Mouse (Mus musculus): ENCODE data around the gene Nadk.

The Nadk gene

DNA sequence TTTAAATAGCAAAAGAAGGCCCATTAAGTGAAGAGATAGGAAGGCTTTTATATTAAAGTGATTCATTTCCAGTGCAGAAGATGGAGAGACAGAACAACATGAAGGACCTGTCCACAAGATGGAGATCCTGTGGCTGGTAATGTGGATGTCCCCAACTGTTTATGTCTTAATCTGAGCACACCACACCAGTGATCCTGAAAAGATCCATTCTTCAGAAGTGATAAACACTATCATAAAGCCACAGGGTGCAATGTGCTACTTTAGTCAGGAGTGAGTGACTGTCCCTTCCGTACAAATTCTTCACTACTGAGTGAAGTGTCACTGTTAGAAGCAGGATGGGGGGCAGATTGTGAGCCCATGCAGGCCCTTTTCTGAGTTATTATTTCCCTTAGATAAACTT lies 40.6 kb downstream of the Nadk start:
- no peak for DNase-seq (ENCODE audit: low spot score in 2 of 2)

DNA sequence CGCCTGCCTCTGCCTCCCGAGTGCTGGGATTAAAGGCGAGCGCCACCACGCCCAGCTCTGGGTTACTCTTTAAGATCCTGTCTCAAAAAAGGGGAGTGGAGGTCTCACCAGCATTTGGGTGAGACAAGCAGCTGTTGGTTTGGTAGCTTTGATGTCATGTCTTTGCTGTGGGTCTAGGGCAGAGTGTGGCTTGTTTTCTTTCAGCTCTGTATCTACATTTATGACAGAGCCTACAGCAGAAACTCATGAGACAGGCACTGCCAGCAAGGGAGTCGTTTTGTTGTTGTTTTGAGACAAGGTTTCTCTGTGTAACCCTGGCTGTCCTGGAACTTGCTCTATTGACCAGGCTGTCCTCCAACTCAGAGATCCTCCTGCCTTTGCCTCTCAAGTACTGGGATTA lies 41.6 kb downstream of the Nadk start:
- DNase-seq (ENCODE audit: low spot score in 2 of 2) = no peak

DNA sequence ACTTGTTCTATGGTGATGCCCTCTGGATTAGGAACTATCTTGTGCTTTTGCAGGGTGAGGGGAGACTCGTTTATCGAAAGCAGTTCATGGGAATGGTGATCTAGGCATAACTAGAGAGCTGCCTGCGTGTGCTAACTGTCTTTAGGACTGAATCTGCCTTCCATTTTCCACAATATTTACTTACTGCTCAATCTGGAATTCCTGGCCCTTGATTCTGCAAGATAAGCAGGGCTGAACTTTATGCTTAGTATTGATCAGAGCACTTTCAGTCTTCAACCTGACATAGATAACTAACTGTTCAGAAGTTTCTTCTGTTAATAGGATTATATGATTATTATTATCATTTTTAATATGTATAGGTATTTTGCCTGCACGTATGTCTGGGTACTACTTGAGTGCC lies 43.0 kb downstream of the Nadk start:
- no peak for DNase-seq (ENCODE audit: low spot score in 2 of 2)

DNA sequence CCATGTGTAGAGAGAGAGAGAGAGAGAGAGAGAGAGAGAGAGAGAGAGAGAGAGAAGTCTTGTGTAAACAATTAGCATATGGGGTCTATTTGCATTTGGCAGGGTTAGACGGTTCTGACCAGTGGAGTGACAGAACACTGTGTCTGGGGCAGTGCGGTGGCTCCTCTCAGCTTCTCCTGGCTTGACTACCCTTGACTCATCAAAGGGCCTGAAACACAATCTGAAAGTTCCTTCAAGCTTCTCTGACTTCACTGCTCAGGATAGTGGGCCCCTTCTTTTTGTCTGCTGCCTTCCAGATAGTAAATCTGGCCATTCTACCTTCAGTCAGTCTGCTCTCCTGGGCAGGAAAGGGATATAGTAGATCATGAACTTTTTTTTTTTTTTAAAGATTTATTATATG lies 44.6 kb downstream of the Nadk start:
- no peak for DNase-seq (ENCODE audit: low spot score in 2 of 2)

DNA sequence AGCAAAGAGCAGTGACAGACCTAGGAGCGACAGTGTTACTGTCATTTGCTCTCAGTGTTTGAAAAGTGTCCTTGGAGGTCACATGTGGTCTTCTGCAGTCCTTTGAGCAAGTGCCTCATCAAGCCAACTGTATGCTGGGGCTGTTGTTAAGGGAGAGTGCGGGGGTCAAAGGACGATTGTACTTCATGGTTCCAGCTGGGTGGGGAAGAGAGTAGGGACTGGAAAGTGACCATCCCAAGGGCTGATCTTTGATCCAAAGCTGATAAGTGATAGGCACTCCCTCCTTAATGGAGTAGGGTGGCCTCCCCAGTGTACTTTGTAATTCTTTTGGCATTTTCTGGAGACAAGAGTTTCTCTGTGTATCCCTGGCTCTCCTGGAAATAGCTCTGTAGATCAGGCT lies 49.7 kb downstream of the Nadk start:
- DNase-seq (ENCODE audit: low spot score in 2 of 2) = no peak

DNA sequence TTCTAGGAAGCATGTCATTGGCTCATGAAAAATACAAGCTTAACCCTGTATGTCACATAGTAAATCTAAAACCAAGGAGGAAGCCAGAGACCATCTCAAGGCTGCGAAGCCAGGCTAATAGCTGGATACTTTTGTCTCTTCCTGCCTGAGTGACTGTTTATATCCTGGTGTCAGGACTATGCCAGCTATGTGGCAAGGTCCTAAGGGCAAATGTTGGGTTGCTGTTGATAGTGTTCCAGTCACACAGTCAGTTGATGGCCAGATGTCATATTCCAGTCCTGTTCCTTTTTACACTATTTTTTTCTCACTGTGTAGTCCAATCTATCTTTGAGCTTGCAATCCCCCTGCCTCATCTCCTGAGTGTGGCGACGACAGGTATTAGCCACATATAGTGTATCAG lies 51.1 kb downstream of the Nadk start:
- DNase-seq (ENCODE audit: low spot score in 2 of 2) = no peak

DNA sequence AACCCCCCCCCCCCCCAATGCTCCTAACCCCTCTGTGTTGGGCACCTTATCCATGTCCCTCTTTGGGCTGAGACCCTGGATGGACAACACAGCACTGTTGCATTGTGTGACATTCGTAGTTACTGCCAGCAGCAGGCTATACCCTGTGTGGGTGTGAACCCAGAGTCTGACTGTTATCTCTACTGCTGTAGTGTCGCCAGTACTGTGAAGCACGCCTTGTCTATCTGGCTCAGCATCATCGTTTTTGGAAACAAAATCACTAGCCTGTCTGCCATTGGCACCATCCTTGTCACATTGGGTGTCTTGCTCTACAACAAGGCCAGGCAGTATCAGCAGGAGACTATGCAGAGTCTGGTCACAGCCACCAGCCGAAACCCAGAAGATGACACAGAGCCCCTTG lies 56.1 kb downstream of the Nadk start:
- no peak for DNase-seq (ENCODE audit: low spot score in 2 of 2)

DNA sequence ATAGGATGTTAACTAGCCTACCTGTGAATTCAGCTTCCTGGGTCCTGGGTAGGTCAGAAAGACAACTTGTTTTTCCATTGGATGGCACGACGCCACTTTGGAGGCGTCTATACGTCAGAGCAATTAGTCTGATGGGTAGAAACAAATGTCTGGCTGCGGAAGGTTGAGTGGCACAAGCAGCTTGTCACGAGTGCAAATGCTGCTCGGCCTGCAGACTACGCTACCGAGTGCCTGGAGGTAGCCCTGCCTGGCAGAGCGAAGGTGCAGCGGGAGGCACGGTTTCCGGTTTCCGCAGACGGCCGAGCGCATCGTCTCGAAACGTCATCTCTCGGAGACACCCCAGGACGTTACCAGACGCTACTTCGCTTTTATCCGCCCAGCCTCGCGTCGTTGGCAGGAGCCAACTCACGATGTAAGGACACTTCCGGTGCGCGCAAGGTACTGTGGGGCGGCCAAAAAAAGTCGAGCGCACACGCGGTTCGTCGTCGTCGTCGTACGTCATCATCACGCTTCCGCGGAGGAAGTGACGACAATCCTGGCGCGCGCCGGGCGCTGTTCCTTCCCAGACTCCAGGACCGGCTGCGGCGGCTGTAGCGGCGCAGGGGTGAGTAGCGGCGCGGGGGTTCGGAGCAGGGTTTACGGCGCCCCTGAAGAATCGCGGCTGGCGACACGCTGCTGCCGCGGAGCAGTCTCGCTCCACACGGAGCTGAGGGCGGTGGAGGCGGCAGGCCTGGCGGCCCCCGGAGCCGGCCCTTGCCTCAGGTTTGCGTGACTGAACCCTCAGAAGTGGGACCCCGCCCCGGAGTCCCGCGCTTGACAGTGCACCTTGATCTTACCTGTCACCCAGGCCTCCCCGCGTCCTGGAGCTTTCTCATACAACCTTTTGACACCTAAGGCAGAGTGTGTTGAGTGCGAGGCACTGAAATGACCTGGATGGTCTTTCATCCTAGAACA lies 62.4 kb downstream of the Nadk start, which contains the start of gene Cdk11b:
TSS of gene Cdk11b (plus strand) at position 517 of the 954 bp plus-strand sequence.
- DNase-seq (ENCODE audit: low spot score in 2 of 2) = peak; percentile 95 to 97

DNA sequence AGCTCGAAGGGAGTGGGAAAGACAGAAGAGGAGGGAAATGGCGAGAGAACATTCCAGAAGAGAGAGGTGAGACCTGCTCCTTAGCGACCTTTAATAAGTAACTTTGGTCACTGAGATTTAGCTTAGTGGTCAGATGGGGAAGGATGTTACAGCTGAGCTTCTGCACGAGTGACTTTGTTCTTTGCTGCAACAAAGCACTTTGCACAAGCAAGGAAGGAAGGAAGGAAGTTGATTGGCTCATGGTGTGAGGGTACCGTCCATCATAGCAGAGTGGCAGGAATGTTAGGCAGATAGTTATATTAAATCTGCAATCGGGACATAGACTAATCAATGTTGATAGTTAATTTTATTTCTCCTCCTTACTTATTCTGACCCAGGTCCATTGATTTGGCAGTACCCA lies 68.1 kb downstream of the Nadk start:
- DNase-seq (ENCODE audit: low spot score in 2 of 2) = no peak

DNA sequence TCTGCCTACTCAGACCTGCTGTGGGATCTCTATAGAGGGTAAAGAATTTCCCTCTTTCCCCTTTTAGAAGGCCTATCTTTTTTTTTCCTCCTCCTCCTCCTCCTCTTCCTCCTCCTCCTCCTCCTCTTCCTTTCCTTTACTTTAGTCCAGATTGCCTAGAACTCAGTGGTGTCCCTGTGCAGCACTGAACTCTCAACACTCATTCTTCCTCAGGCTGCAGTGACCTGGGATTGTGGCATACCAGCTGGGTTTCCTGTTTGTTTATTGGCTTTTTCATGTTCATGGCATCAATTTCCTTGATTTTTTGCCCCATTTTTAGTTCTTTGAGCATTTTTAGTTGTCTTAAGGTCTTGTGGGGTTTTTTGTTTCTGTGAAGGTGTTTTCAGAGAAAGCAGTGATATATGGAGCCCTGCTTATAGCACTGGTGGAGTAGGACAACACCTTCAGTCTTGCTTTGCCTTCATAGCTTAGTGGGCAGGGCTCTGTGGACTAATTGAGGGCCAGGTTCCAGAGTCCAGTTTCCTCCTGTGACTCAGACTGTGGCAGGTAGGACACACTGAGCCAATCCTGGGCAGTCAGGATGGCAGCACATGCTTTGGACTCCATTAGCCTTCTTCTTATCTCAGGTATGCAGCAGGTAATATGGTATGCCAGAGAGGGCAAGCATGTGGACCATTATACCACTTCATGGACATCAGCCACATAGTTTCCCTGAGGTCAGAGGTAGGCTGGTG lies 73.8 kb downstream of the Nadk start:
- DNase-seq (ENCODE audit: low spot score in 2 of 2) = no peak
